Mouse (Mus musculus) heart, postnatal 0 days (tissue): Measurements from ENCODE around the gene Mfsd4b5.

Experiments used
- CTCF ChIP-seq: IDR thresholded peaks from 2 replicates; pipeline ENCODE4 v1.5.1; 2016; ENCODE audit warnings: antibody characterized with exemption, control low read depth, low read depth
- EP300 ChIP-seq: IDR thresholded peaks from 2 replicates; pipeline ENCODE4 v1.6.1; 2016; ENCODE audit warnings: antibody characterized with exemption, low read depth

DNA sequence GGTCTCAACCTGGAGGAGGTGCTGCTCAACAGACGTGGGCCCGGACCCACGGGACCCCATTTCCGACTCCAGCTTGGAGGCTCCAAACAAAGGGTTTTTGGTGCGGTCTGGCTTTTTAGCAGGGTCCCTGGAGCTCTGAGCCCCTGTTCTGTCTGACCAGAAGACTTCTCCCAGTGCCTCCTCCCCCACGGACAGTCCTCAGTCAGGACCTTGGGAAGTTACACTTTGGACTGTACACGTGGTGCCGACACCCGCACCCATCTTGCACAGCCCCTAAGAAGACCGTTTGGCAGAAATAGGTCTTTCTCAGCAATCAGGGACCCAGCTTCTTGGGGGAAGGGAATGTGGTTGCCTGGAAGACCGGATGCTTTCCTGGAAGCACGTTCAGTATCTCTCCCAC lies at the start of gene Mfsd4b5:
- TF ChIP-seq CTCF (no peak), EP300 (no peak)
